Mouse (Mus musculus) heart, adult 8-10 months (tissue): ENCODE data around the gene Fbxl14. TPM values are rescaled to one million over a fixed set of nuclear protein-coding genes. Genes with fewer than 3 reads are reported as not detected.
"Not testable (repeated sequence)": the region's sequence is repeated elsewhere in the genome, so short reads cannot be mapped to it uniquely, and the experiment has no call there.

Source experiments
- DNase-seq: peaks from one replicate; pipeline ENCODE4 v3.0.0; 2022; ENCODE audit warnings: low spot score
- total RNA-seq, 4 experiments: library from RNA; stranded (reverse); gene quantifications; 2 replicates each; pipeline ENCODE4 v1.2.4; 2022

The Fbxl14 gene
- 10 to 100 TPM; 14.7 to 18.1 (median 16.2) TPM for total RNA-seq

DNA sequence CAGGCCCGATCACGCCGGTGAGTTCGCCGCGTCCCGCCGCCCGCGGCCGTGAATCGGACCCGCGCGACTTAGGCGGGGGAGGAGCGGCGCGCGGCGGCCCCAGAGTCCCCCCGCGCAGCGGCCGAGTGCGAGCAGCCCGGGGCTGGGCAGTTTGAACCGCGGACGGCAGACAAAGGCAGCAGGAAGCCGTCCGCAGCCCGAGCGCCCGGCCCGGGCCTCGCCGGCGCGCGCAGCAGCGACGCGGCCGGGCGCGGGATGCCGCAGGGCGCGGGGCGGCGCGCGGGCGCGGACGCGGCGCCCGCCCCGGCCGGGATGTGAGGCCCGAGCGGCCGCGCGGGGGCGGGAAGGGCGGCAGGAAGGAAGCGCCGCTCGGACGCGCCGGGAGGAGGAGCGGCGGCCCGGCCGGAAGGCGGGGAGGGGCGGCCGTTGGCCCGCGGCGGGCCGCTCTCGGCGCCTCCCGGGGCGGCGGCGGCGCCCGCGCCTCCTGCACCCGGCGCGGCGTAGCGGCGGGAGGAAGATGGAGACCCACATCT lies at the start of gene Fbxl14:
Gene Fbxl14, plus strand, starts transcription at position 326 of the 533 bp plus-strand sequence.
- DNase-seq, result no peak

DNA sequence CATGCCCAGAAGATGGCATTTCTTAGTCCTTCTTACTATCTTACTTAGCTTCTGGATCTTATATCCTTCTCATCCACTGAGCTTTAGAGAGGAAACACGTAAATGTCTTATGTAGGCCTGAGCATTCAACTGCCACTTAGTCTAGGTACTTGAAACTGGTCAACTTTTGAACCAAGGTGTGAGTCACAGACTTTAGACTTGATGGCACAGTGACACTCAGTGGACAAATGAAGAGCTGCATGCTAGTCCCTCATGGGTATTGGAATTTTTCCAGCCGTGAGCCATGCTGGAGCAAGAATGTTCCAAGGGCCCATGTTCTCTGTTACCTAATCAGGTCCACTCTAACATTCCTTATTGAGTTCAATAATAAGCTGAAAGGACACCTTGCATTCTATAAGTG lies 49.0 kb upstream of the Fbxl14 start:
- DNase-seq, result peak; percentile 76

DNA sequence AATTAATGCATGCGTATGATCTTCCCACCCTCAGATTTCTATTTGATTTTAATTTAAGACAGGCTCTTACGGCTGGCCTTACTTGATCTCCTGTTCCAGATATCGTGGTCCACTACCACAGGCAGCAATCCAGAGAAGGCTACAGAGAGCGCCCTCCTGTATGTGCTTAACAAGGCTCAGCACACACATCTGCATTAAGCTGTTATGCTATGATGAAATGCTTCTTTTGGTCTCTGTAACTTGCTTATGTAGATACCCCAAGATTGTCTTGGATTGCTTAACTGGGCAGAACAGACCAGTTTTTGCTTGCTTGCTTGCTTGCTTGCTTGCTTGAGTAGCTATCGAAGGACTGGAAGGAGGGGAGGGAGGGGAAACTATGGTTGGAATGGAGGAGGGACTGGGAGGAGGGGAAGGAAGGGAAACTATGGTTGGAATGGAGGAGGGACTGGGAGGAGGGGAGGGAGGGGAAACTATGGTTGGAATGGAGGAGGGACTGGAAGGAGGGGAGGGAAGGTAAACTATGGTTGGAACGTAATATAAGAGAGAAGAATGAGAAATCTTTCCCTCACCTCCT lies 47.6 kb upstream of the Fbxl14 start:
- no peak for DNase-seq

DNA sequence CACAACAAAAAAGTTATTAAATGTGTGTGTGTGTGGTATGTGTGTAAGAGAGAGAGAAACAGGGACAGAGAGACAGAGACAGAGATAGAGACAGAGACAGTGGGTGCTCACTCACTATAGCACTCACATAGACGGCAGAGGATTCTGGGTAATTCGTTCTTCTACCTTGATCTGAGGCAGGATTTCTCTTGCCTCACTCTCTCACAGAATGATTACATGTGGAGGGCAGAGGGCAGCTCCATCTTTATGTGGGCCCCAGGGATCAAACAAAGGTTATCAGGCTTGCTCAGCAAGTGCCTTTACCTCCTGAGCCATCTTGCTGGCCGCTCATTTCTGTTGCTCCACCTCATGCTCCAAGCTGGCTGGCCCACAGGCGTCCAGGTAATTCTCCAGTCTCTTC lies 45.1 kb upstream of the Fbxl14 start:
- no peak for DNase-seq

DNA sequence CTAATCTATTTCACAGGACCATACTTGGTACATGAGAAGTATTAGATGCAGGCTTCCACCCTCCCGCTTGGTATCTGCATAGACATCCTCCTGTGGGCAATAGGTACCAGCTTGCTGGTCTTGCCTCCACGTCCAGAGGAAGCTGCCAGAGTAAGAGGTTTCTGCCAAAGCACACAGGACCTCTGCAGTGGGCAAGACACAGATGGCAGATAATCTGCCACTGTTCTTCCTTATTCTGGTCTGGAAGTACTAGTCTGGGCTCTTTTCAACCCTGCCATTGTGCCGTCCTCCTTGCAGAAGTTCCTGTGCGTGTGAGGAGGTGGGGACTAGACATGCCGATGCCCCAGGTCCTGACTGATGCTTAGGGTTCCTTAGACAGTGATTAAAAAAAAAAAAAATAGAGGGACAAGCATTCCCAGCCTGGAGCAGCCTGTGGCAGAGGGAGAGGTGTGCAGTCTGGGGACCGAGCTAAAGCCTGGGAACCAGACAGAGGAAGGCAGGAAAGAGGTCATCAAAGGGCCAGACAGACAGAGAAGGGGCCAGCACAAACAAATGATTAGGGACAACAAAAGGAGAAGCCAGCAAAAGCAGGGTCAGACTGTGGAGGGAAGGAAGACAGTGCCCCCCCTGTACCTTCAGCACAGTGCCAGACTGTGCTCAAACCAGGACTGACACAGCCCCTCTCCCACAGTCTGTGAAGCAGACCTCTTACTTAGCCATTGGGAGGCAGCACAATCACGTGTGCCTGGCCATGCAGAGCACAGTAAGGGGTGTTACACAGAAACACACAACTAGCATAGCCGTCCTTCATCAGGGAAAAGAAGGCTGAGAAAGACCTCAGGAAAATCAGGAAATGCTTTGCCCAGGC lies 41.3 kb upstream of the Fbxl14 start:
- DNase-seq, result no peak

DNA sequence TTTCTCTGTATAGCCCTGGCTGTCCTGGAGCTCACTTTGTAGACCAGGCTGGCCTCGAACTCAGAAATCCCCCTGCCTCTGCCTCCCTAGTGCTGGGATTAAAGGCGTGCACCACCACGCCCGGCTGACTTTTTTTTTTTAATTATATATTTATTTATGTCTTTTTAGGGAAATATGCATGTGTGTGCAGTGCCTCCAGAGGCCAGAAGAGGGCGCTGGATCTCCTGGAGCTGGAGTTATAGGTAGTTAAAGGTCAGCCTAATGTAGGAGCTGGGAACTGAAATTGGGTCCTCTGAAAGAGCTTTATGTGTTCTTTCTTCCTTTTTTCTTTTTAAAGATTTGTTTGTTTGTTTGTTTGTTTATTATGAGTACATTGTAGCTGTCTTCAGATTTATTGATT lies 36.7 kb upstream of the Fbxl14 start:
- not testable (repeated sequence) for DNase-seq

DNA sequence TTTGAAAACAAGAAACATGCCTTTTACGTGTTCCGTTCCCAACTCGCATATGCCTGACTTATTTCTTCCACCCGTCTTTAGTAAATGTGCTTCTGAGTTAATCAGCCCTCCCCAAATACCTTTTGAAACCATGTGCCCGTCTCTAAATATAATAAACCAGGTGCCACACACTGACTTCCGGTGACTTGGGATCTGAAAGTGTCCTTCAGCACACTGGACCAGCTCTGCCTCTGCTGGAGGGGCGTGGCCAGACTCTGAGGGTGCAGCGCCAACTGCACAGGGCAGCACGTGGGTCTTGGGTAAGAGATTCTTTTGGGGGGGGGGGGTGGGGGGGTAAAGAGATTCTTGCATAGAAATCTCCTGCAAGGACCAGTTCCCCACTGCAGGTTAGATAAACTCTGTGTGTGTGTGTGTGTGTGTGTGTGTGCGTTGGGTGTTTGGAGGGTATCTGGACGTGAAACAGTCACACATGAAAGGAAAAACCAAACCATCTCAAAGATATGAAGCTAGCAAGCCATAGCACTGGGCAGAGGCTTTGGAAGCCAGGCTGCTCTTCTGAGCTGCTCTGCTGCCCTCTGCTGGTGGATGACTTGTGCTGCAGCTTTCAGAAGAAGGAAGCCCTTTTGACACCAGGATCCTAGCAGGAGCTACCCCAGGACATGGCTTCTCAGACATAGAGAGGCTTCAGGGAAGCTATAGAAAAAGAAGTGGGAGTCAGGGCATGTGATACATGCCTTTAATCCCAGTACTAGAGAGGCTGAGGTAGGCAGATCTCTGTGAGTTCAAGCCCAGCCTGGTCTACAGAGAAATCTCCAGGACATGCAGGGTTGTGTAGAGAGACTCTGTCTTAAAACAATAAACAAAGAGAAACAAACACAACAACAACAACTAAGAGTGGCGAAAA lies 35.5 kb upstream of the Fbxl14 start:
- DNase-seq, result peak; percentile 80

DNA sequence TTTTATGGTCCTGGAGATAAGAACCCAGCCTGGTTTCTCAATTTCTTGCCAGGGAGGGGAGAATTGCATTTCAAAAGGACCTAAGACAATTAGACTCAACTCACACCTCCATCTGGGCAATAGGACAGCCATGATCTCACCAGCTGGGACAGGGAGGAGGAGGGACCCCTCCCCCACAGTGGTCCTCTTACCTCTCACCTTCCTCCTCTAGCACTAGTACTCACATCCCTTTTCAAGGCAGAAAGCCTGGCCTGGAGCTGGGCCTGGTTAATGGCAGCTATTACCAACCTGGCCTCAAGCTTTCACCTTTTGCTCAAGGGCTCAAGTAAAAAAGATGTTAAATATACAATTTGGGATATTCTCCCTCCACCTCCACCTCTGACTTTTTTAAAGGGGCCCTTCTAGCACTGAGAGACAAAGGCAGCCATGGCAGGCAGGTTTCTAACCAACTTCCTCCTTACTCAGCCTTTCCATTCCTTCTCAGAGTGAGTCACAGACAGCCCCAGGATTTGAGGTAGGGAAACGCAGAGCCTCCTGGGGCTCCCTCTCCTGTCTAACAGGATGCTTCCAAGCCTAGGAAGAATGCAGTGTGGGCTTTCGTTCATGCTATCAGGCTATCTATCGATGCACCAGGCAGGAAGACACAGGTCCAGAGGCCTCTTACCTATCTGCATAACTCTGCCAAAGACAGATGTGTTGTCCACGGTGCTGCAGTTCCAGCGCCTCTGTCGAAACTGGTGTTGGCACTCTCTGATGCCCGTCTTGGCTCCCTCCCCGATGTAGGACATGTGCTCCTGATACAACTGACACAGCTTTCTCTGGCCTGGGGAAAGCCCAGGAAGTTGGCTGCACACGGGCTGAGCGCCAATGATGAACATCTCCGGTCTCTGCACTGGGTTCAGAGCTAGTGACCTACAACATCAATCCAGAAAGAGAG lies 33.5 kb upstream of the Fbxl14 start:
- DNase-seq, result no peak

DNA sequence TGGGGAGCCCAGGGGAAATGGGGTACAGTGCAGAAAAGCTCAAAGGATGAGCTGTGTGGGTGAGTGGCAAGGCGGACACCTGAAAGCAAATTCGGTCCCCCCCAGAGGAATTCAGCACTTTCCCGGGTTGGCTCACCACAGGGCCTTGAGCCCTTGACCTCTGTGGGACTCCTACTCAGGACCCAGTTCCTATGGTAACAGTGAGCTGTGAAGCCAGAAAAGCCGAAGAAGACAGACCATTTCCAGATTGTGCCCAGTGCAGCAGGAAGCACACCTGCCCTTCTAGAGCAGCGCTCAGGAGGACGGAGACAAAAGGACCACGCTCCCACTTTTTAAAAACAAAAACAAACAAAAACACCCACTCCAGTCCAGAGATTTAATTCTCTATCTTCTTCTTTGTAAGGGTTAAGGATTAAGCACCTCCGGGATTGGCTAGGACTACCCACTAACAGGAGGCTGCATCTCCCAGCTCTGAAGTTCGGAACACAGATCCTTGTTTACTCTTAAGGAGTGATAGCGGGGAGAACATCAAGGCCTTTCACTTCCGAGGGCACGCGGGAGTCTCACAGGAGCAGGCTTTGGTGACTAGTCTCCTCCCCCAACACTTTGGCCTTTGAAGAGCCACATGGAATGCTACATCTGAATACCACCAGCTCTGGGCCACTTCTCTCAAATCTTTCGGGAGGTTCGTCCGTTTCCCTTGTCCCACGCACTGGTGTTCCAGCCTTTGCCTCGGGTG lies 31.0 kb upstream of the Fbxl14 start:
- DNase-seq, result no peak

DNA sequence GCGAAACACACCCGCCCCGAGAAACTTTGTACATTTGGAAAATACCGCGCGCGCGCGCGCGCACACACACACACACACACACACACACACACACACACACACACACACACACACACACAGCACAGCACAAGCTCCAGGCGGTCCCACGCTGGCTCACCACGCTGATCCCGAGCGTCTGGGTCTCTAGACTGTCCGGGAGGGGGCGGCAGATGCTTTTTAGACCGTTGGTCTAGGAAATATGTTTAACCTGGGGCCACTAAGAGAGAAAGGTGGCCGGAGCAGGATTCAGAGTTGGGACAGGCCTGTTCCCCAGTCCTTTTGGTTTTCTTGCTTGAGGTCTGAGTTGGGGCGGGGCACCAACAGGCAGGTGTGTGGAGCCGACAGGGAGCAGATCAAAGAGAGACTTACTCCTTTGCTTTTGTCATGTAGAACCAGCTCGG lies 30.4 kb upstream of the Fbxl14 start:
- DNase-seq, result no peak

DNA sequence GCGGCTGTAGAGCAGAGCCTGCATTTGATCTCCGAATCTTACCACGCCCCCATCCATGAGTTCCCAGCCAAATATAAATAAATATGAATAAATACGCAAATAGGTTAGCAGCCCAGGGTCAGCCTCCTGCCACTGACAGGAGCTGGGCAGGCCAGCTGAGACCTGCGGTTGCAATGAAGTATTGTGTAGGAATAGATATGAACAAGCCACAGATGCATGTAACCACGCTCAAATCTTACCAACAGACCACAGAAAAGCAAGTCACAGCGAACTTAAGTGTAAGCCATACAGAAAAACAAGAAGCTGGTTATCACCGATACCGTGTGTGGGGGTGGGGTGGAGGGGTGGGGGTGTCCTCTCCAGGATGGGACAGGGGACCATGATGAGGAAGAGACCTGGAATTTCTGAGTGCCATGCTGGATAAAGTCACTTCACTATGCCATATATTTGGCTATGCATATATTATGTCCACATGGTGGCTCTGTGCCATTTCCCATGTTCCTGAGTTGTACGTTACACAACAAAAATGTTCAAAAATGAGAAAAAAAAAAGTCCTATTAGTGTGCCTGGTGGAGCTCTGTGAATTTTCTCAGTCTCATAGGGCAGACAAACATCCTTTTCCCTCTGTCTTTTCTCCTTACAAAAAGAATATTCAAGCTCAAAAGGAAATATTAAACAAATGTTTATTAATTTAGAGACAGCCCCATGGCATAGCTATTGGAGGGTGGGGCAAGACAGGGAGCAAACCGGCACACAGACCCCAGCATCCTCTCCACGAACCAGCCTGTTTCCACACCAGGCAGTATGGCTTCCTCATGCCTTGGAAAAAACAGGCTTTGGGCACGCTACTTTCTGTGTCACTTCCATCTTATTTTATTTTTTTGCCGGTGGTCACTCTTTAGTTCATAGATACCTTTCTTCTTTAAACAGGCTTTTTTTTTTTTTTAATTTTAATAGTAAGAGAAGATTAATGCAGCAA lies 28.2 kb upstream of the Fbxl14 start:
- DNase-seq, result no peak

DNA sequence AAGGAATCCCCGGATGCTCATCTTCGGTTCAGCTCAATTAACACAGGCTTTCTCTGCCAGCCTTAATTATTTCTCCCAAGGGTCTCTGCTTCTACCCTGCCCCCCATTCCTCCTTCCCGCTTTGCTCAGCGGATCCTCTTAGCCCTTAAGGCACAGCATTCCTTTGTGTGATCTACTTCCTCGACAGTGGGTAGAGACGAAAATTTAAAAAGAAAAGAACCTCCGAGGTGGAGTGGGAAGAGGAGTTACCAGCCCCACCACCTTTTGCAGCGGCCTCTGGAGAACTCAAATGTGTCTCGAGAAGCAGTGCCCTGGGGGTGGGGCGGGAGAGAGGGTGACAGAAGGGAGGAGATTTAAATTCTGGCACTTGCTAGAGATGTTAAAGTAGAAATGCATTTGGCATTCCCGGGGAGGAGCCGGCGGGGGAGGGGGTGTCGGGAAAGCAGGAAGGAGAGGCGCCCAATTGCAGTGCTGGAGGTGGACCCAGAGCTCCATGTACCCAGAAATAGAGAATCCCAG lies 27.4 kb upstream of the Fbxl14 start:
- DNase-seq, result no peak

DNA sequence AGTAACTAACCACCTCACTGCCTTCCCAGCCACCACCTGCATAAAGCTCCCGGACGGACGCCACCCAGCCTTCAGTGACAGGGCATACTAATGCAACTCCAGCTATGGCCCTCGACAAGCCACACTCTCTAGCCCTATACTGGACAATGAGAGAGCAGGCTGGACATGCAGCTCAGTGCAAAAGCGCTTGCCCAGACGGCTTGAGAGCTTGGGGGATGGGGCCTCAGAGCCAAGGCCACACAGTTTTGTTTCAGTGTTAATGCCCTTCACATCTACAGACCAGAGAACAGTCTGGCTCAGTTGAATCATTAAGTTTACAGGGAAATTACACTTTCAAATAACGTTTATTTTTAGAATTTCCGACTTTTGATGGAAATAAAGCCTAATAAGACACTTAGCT lies 21.3 kb upstream of the Fbxl14 start:
- DNase-seq, result no peak

DNA sequence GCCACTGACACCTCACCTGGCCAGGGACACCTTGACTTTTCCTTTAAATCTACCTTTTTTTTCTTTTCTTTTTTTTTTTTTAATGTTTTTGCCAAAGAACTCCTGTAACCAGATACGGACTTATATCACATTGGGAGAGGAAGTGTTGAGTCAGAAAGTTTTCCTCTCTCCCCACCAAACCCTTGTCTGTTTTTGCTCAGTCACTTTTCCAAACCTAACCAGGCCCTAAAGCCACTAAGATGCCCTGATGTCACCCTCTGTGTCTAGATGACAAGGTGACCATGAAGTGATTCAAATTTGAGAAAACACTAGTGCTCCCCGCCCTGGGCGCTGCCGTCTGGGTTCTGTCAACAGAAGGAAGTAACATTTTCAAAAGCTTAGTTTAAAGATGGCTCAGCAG lies 20.4 kb upstream of the Fbxl14 start:
- no peak for DNase-seq

DNA sequence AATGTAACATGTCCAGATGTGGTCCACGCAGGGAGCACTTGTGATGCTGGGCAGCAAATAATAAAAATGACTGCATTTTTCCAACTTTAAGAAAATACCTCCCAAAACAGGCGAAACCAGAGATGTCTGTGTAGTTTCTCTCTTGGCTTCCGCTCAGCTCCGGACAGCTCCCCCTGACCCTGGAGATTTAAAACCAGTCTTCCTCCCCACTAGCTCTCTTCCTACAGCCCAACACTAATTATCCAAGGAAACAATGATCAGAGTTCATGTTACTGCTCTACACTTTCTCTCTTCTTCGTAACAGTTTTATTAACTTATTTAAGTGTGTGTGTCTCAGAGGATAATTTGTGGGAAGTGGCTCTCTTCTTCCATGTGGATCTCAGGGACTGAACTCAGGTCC lies 19.1 kb upstream of the Fbxl14 start:
- no peak for DNase-seq

DNA sequence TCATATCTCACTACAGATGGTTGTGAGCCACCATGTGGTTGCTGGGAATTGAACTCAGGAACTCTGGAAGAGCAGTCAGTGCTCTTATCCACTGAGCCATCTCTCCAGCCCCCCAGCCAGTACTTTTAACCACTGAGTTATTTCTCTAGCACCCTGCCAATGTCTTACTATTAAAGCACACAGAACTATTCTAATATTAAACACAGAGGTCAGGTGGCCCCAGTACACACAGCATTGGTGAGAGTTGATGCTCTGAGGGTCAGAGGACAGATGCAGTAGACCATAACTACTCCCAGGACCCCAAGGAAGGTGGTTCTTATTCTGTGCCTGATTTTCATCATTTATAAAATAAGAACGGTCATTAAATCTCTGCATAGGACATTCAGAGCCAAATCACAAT lies 13.3 kb upstream of the Fbxl14 start:
- DNase-seq, result no peak

DNA sequence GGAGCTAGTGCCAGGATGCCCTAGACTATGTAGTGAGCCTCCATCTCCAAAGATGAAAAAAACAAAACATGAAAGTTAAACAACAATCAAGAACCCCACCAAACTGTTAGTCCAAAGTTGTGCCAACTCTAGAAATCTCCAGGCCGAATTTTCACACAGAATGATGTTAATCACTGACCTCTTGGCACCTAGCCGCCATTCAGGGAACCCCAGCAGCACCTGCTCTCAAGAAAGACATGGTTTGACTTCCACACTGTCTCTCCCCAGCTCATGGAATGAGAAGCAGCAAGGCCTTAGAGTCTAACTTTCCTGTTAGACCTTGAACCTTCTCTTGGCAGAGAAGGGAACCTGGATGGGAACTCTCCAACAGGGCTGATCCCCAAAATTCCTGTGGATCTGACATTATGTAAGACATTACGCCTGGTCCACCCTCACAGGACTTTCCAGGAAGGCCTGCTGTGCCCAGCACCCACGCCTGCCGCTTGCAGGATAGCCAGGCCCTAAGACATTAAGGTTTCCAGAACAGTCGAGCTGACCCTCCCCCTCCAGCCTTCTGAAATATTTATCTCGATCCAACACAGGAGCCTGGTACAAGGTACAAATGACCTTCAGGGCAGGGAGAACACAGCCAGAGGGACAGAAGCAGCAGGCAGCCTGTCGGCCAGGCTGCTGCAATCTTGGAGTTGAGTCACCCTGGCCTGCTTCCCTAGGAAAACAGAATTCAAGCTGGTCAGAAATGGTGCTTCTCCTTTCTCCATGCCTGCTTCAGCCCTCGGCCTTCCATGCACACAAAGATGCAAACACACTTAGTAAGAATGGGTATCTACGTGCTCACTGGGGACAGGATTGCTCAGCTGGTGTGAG lies 12.3 kb upstream of the Fbxl14 start:
- no peak for DNase-seq

DNA sequence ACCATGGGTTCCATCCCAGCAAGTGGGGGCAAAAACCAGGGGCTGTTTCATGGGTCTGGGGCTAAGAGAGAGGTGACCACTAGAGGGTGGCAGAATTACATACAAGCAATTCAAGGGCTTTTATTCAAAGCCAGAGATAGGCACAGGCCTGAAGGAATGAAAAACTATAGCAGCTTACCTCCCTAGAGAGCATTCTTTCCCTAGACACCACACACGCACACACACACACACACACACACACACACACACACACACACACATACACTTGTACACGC lies 11.7 kb upstream of the Fbxl14 start:
- no peak for DNase-seq
